Mouse (Mus musculus) urinary bladder, adult 18-20 months (tissue): Measurements from ENCODE around the gene Dis3l2.

ENCODE experiments used
- DNase-seq, 2 experiments: peaks; one replicate each; pipeline ENCODE4 v3.0.0; 2022; ENCODE audit warnings: low spot score in 2 of 2, mixed read lengths in 2 of 2

Dis3l2 gene

DNA sequence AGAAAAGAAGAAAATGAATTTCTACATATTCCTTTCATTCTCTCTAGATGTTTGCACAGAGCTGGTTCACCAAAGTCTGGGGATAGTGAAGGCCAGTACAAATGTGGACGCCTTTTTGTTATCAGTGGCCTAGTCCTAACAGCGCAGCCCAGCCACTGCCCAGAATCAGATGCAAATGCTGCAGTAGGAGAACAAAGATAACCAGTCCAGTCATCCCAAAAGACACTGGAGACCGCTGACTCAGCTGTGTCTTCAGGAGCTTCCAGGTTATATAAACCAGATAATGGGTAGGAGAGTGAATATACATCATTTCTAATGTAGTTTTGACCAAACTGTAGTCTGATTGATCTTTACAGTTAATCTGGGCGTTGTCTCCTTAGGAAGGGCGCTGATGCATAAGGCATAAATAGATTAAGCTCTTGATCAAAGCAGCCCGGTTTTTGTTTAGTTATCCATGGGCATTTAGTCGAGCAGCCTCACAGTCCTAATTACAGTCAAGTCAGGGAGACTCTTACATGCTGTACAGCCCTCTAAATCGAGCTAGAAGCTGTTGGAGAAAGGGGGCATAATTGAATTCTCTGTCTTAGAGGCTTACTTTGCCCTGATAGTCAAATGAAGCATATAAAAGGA, 212.9 kb downstream of the Dis3l2 start:
- no peak for DNase-seq

DNA sequence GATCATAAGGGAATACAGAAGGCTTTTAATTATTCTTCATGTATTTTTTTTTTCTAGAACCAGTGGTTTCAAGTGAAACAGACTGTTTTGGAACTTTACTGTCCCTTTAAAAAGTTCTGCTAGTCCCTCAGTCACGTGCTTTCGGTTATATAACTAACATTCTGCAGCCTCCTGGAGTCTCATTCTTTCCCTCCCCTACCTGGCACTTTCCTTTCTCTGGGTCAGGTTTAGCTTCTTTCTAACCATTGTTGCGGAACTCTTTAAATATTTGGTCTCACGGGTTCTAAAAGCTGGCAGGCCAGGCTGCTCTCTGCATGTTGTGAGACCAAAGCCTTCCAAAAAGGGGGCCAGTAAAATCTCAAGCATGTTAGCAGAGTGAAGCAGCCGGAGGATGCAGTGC, 222.2 kb downstream of the Dis3l2 start:
- no peak for DNase-seq

DNA sequence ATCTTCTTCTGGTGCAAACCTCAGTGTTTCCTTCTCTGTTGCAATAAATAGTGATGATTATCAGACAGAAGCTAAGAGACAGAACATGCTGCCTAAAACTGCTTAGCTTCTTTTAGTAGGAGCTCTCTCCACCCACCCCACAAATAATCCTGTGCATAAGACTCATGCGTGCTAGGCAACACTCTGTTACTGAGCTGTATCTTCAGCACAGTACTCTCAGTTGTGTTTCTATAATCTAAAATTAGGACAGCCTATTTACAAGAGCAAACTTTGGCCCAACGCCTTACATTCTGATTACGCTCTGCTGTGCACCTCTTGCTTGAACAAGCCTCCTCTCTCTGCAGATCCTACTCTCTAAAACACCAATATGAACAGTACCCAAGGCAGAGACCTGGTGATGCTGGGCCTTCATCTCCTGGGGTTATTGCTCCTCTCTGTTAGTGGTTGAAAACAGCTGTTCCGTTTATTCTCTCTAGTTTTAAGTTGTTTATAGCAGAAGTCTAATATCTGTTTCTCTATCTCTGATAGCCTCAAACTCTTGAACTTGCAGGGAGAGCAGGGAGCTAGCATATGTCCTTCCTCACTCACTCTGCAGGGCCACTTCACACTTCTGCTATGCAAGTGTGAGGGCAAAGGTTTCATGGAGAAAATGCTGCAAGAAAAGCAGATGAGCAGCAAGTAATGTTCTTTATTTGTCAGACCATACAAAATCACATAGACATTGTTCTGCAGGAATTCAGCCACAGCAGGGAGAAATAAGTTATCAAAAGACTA, 228.2 kb downstream of the Dis3l2 start:
- DNase-seq: no peak

DNA sequence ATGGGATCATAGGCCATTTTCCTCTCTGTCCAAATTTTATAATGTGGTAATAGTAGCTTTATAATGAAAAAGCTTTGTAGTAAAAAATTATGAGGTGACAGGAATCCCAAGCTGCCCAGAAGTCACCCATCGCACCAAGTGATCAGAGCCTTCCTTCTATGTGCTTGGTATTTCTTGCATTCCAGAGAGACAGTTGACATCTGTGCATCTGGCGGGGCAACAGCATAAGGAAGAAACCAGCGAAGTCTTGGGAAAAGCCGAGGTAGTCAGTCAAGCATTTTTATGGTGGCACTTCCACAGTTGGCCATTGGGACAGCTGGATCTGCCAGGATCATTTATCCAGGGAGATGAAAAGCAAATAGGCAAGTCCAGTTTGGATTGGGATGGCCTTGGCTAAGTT, 229.2 kb downstream of the Dis3l2 start:
- DNase-seq: no peak

- DNase-seq: no peak
Observed at GRCm38 (mm10) chr1:86933656-86934055, 230.0 kb downstream of the Dis3l2 start.

DNA sequence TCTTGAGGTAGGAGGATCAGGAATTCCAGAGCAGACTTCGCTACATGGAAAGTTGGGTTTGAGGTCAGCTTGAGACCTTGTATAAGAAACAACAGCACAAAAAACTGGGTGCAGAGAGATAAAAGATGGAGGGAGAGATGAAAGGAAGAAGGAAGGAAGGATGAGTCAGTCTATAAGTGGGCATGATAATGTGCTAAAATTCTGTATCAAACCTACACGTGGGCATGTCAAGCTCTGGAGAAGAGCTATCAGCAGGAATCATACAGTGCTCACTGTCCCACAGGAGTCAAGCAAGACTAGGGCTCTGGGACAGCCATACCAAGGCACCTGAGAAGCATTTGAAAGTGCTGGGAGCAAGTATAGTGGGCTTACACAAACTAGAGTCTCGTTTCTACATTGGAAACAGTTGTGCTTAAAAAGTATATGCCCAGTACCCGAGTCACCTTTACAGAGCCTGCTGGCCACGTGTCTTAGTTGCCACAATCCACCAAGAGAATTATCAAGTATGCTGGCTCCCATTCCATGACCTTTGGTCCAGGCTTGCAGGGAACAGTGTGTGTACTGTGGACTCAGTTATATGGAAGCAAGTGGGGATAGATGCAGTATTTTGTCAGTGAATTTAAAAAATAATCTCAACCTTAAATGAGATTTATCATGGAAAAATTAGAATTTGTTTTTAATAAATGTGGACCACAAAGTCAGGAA, 248.0 kb downstream of the Dis3l2 start:
- DNase-seq: no peak

DNA sequence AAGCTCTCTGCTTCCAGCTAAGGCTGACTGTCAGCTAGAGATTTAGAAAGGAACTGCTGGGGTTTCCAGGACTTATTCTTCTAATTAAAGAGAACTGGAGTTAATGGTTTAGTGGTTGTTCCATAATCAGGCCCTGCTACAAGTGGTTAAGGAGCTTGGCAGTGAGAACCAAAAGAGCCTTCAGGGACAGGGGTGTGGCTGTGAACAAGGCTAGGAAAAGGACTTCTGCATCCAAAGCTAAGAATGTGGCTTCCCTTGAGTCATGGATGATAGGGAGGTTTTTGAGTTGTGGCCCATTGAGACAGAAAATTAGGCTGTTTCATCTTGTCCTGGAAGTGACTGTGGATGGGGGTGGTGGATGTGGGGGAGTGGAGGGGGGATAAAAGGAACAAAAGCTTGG, 252.2 kb downstream of the Dis3l2 start:
- DNase-seq: no peak

DNA sequence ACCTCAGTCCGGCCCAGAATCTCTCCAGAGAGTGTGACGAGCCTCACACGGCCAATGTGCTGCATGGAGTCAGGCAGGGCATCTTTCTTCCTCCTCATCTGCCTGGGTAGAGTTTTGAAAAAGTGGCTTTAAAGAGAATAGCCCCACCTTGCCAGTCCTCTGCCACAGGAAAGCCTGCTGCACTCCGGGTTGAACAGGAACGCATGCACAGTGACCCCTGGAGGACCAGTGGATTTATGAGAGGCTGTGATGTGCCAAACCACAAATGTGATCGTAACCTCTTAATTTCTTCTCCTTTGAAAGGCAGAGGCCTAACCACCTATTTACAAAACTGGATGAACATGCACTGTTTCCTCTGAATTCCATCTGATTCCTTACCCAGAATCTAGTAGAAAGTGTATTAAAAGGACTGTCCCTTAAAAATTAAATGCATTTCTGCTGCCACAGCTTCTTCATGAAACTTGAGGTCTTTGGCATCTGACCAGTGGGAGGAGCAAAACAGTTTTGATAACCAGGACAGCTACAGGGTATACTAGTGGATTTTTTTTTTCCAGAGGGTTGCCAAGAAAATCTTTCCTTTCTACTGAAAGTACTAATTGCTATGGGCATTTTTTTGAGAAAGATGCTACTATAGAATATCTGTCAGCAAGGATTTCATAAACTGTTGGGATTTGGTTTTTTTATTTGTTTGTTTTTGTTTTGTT, 264.8 kb downstream of the Dis3l2 start:
- DNase-seq: no peak

DNA sequence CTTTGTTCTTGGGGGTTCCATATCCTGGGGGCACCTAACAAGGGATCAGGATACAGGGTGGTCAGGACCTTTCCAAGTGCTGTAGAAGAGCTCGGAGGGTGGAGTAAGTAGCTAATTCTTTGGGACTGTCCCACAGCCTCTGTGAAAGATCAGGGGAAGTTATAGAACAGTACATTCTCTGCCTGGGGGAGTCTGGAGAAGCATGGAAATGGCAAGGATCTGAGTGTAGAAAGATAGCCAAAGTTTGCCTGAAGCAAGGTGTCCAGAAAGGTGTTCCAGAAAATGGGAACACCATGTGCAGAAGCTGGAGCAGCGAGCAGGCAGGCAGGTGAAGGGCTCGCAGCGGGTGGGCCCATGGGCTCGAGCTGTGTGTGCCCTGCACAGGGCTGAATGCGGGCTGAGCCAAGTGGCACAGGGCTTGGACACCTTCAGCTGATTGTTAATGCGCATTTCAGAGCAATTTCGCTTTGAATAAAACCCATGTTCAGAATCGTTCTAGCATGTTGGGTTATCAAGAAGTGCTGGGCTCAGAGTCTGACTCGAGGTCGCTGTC, 265.6 kb downstream of the Dis3l2 start:
- DNase-seq: no peak

DNA sequence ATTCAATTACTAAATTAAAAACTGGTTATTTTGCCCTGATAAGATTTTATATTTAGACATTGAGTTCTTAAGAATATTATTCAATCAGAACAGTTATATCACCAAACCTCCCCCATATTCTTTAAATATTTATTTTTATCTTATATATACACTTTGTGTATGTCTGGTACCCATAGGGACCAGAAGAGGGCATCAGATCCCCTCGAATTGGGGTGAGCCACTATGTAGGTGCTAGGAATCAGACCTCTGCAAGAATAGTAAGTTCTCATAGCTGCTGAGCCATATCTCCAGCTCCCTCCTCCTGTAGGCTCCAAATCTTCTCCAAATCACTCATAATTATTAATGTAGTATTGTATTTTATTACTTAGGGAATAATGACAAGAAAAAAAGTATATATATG, 269.1 kb downstream of the Dis3l2 start:
- DNase-seq: no peak

- DNase-seq: no peak
Observed at GRCm38 (mm10) chr1:86977018-86977417, 273.4 kb downstream of the Dis3l2 start.

- no peak for DNase-seq
Observed at GRCm38 (mm10) chr1:86986372-86986771, 282.8 kb downstream of the Dis3l2 start.

DNA sequence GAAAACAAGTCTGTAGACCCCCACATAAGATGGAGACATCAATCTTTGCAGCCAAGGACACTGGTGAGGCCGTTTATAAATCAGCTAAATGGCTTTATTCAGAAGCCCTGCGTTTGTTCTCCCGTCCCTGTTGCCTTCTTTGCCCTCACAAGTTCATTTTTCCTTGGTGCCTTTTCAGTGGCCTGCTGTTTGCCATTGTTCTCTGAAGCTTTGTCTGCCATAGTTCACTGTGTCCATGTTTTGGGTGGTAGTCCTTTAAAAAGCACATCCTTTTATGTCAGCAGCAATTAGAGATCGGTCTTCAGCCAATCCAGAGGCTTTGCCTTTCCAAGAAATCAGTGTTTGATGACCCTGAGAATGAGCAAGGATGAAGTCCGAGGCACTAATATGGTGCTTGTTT, 289.2 kb downstream of the Dis3l2 start:
- no peak for DNase-seq

- DNase-seq: no peak
Observed at GRCm38 (mm10) chr1:86994023-86994422, 290.4 kb downstream of the Dis3l2 start.

GRCm38 (mm10) chr1:86998051-86998450, 294.4 kb downstream of the Dis3l2 start:
- DNase-seq: no peak

- DNase-seq: no peak
Observed at GRCm38 (mm10) chr1:87001365-87001764, 297.8 kb downstream of the Dis3l2 start.

- no peak for DNase-seq
Observed at GRCm38 (mm10) chr1:87002545-87003168, 299.0 kb downstream of the Dis3l2 start.

DNA sequence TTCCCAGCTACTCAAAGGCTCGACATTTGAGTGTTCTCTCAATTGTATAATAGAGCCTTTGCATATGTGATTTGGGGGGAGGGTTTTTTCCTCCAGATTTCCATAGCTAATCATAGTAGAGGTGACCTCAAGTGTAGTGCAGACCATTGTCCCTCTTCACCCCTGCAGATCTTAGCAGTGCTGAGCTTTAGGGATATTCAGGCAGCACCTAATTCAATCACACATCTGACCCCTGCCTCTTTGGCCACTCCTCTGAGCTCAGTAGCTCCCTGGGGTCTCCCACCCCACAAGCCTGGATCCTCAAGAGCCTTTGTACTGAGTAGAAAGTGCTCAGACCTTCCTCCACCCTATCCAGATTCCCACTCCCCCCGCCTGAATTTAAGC, 299.6 kb downstream of the Dis3l2 start:
- no peak for DNase-seq

DNA sequence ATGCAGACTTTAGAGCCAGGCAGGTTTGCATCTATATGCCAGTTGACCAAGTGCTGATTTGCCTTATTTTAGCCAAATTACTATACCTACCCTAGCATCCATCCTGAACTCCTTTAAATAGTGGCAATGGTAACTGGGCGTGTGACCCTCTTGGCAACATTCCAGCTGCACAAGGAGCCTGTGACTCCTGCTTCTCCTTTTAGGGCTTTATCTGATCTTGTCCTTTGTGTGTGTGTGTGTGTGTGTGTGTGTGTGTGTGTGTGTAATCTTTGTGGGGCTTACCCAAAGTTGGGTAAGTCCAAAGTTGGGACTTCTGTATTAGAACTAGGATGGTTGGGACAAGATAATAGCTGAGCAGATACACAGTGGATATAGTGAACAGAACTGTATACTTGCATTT, 302.8 kb downstream of the Dis3l2 start:
- no peak for DNase-seq

GRCm38 (mm10) chr1:87008211-87008610, 304.6 kb downstream of the Dis3l2 start:
- DNase-seq: no peak

- DNase-seq: no peak
Observed at GRCm38 (mm10) chr1:87009156-87009555, 305.5 kb downstream of the Dis3l2 start.
